Mouse (Mus musculus): ENCODE data around the gene Uck2. TPM values are rescaled to one million over a fixed set of nuclear protein-coding genes. Genes with fewer than 3 reads are reported as not detected.
A peak's percentile ranks its signal among the peaks of the same experiment; 100 is the strongest.

Uck2 gene
- 116 and 119 TPM in 2 replicates for polyA plus RNA-seq (2014; fragmentation: Nextera tagmentation; extraction: Ambion mirVana)

DNA sequence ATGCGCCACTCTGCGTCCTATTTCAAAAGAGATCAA, at the start of gene Uck2:
Gene Uck2 (minus strand): TSS at position 1 of the 36 bp plus-strand sequence.
- H3K27ac ChIP-seq (ENCODE audit: low read depth, low read length) = peak within 1 kb of the TSS; percentile 97
- H3K9ac ChIP-seq (ENCODE audit: low read length) = peak within 1 kb of the TSS; percentile 97
- H3K27me3 ChIP-seq (ENCODE audit: control insufficient read depth, insufficient read depth, low read length) = no peaks in the 10 kb centered on the region
- WGBS = 0% methylated on average over 2 of the region's 2 CpGs
- H3K36me3 ChIP-seq (ENCODE audit: control insufficient read depth, insufficient read depth, low read length) = no peaks in the 10 kb centered on the region
- peaks cover 19% of the 10 kb centered on the region for H3K4me1 ChIP-seq (ENCODE audit: control insufficient read depth, insufficient read depth, low read length)
- no peak for DNase-seq (ENCODE audit: low spot score)
- H3K4me3 ChIP-seq (ENCODE audit: low read depth, low read length) = peak within 1 kb of the TSS; percentile 89
- H3K4me2 ChIP-seq (ENCODE audit: low read depth) = peak within 1 kb of the TSS; percentile 58
- H3K9me3 ChIP-seq (ENCODE audit: control insufficient read depth, low read length) = no peaks in the 10 kb centered on the region
- ATAC-seq (ENCODE audit: insufficient read depth, low FRiP score, low TSS enrichment) = no peak

DNA sequence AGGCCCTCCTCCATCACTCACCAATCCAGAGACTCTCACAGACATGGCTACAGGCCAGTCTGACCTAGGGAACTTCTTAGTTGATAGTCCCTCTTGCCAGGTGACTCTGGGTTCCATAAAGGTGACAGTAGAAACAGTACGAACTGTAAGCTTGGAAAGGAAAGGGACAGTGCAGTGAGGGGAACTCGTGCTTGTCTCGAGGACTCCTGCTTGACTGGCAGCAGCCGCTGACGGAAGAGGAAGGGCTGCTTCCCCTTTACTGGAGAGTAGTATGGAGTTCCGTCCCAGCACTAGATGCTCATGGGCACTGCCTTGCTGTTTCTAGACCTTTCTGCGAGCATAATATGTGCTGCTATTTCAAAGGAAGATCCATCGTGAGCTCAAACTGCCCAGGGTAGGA, 46.0 kb upstream of the Uck2 start:
- peaks cover under 1% of the 10 kb centered on the region; the same call in 1 of the 2 replicates for H3K36me3 ChIP-seq (ENCODE audit: control insufficient read depth, insufficient read depth, low read length)

DNA sequence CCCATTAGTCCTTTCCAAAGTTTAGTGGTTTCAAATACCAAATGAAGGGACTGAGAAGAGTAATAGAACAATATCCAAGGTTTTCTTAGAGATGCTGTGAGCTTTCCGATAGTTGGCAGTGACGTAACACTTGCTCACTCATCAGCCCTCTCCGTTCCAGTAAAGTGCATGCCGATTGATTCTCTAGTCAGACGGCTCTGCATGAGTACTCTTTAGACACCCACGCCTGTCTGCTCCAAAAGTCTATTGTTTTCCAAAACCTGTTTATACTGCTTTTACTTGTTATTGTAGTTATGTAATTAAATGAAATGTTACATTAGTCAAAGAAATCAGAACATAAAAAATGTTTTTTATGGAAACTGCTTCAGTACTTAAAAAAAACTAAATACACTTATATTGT, 43.7 kb upstream of the Uck2 start:
- Histone ChIP-seq H3K9me3 (ENCODE audit: control insufficient read depth, low read length) (no peaks in the 10 kb centered on the region), H3K36me3 (ENCODE audit: control insufficient read depth, insufficient read depth, low read length) (peaks cover 3% of the 10 kb centered on the region; the same call in 1 of the 2 replicates), H3K4me1 (ENCODE audit: control insufficient read depth, insufficient read depth, low read length) (no peaks in the 10 kb centered on the region), H3K4me2 (ENCODE audit: low read depth) (no peak overlapping the region), H3K27me3 (ENCODE audit: control insufficient read depth, insufficient read depth, low read length) (no peaks in the 10 kb centered on the region), H3K27ac (ENCODE audit: low read depth, low read length) (no peak overlapping the region), H3K9ac (ENCODE audit: low read length) (no peak overlapping the region), H3K4me3 (ENCODE audit: low read depth, low read length) (no peak overlapping the region)
- DNase-seq (ENCODE audit: low spot score) (no peak), ATAC-seq (ENCODE audit: insufficient read depth, low FRiP score, low TSS enrichment) (no peak)
- WGBS = 94% methylated on average over 6 of the region's 6 CpGs

More for the DNA sequence above, 46.0 kb upstream of the Uck2 start:
- Histone ChIP-seq H3K27me3 (ENCODE audit: control insufficient read depth, insufficient read depth, low read length) (no peaks in the 10 kb centered on the region), H3K4me3 (ENCODE audit: low read depth, low read length) (no peak overlapping the region), H3K27ac (ENCODE audit: low read depth, low read length) (no peak overlapping the region), H3K9me3 (ENCODE audit: control insufficient read depth, low read length) (no peaks in the 10 kb centered on the region), H3K4me1 (ENCODE audit: control insufficient read depth, insufficient read depth, low read length) (no peaks in the 10 kb centered on the region), H3K9ac (ENCODE audit: low read length) (no peak overlapping the region), H3K4me2 (ENCODE audit: low read depth) (no peak overlapping the region)
- WGBS = 89% methylated on average over 8 of the region's 8 CpGs
- ATAC-seq (ENCODE audit: insufficient read depth, low FRiP score, low TSS enrichment) (no peak), DNase-seq (ENCODE audit: low spot score) (no peak)

DNA sequence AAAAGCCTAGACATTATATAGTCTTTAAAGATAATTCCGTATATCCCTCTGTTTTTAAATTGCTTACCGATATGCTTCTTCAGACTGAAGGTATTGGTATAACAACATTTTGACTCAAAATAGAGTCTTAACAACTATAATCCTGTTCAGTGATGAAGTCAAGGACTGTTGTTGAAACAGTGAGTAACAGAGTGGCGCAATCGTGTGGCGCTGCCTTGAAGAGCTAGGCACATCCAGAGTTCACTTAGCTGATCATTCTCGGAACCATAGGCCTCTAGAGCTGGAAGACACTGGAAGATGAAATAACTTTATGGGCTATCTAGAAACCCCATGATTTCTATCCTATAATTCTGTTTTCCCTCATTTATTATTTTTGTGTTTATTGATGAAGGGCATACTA, 36.6 kb upstream of the Uck2 start:
- Histone ChIP-seq H3K4me1 (ENCODE audit: control insufficient read depth, insufficient read depth, low read length) (no peaks in the 10 kb centered on the region), H3K9me3 (ENCODE audit: control insufficient read depth, low read length) (no peaks in the 10 kb centered on the region), H3K27ac (ENCODE audit: low read depth, low read length) (no peak overlapping the region), H3K27me3 (ENCODE audit: control insufficient read depth, insufficient read depth, low read length) (no peaks in the 10 kb centered on the region), H3K4me3 (ENCODE audit: low read depth, low read length) (no peak overlapping the region), H3K4me2 (ENCODE audit: low read depth) (no peak overlapping the region), H3K9ac (ENCODE audit: low read length) (no peak overlapping the region), H3K36me3 (ENCODE audit: control insufficient read depth, insufficient read depth, low read length) (peaks cover 6% of the 10 kb centered on the region)
- DNase-seq (ENCODE audit: low spot score) (no peak), ATAC-seq (ENCODE audit: insufficient read depth, low FRiP score, low TSS enrichment) (no peak)
- WGBS = 96% methylated on average over 6 of the region's 6 CpGs

DNA sequence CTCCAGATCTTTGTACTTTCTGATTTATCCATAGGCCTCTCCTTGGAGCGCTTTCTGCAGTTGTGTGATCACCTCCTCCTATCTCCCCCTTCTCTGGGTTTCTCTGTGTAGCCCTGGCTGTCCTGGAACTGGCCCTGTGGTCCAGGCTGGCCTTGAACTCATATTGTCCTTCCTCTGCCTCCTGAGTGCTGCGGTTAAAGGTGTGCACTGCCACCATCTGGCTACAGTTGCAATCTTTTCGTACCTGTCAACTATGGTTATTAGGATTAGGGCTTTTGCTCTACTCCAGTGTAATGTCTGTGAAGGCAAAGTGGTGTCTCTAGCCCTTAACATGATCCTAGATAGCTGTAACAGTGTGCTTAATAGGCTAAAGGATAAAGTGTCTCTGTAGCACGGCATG, 28.1 kb upstream of the Uck2 start:
- 92% methylated on average over 4 of the region's 4 CpGs for WGBS
- no peak for ATAC-seq (ENCODE audit: insufficient read depth, low FRiP score, low TSS enrichment)
- DNase-seq (ENCODE audit: low spot score) = no peak
- Histone ChIP-seq H3K27ac (ENCODE audit: low read depth, low read length) (no peak overlapping the region), H3K9me3 (ENCODE audit: control insufficient read depth, low read length) (no peaks in the 10 kb centered on the region), H3K36me3 (ENCODE audit: control insufficient read depth, insufficient read depth, low read length) (no peaks in the 10 kb centered on the region), H3K4me1 (ENCODE audit: control insufficient read depth, insufficient read depth, low read length) (no peaks in the 10 kb centered on the region), H3K4me2 (ENCODE audit: low read depth) (no peak overlapping the region), H3K27me3 (ENCODE audit: control insufficient read depth, insufficient read depth, low read length) (no peaks in the 10 kb centered on the region), H3K4me3 (ENCODE audit: low read depth, low read length) (no peak overlapping the region), H3K9ac (ENCODE audit: low read length) (no peak overlapping the region)

DNA sequence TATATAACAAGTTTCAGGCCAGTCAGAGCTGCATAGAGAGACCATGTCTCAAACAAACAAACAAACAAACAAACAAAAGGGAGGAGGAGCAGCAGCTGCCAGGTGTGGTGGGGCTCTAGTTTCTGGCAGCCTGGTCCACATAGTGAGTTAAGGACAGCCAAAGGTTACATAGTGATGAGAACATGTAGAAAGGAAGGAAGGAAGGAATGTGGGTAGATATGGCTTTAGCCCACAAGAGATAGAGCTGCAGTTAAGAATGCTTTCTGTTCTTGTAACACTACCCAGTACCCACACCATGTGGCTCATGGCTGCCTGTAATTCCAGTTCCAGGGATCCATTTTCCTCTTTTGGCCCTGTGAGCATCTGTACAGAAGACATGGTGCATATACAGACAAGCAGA, 27.2 kb upstream of the Uck2 start:
- Histone ChIP-seq H3K4me1 (ENCODE audit: control insufficient read depth, insufficient read depth, low read length) (no peaks in the 10 kb centered on the region), H3K4me2 (ENCODE audit: low read depth) (no peak overlapping the region), H3K9ac (ENCODE audit: low read length) (no peak overlapping the region), H3K4me3 (ENCODE audit: low read depth, low read length) (no peak overlapping the region), H3K27ac (ENCODE audit: low read depth, low read length) (no peak overlapping the region), H3K27me3 (ENCODE audit: control insufficient read depth, insufficient read depth, low read length) (no peaks in the 10 kb centered on the region), H3K36me3 (ENCODE audit: control insufficient read depth, insufficient read depth, low read length) (no peaks in the 10 kb centered on the region), H3K9me3 (ENCODE audit: control insufficient read depth, low read length) (no peaks in the 10 kb centered on the region)
- no peak for ATAC-seq (ENCODE audit: insufficient read depth, low FRiP score, low TSS enrichment)
- DNase-seq (ENCODE audit: low spot score) = no peak

DNA sequence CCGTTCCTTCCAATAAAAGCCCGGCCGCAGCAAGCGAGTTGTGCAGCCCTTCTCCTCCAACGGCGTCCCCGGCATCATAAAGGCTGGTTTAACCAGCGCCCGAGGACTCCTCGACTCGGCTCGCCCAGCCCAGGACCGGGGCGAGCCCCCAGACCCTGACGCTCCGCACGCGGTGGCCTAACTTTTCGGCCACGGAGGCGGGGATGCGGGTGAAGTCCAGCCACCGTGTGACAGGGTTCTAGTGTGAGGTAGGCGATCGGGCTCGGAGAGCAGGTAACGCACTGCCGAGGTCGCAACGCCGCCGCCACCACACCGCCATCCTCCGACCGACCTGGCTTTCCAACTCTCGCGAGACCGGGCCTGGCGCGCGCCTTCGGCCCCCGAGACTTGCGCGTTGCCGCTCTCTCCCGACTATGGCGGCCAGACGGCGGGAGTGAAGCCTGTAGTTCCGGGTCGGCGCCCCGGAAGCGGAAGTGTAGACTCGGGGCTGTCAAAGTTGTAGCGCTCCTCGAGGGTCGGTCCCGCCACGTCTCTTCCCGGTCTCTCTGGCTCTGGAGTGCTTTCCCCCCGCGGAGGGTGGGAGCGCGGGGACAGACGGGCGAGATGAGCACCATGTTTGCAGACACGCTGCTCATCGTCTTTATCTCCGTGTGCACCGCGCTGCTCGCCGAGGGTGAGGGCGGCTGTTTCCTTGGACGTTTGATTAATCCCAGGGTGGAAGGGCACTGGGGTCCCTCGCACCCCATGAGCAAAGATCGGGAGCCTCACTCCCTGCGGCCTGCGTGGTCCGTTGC, 23.3 kb upstream of the Uck2 start, which contains the start of gene Tmco1:
Gene Tmco1 (plus strand): TSS at position 118 of the 794 bp plus-strand sequence.
- no peaks in the 10 kb centered on the region for H3K4me1 ChIP-seq (ENCODE audit: control insufficient read depth, insufficient read depth, low read length)
- H3K27me3 ChIP-seq (ENCODE audit: control insufficient read depth, insufficient read depth, low read length) = no peaks in the 10 kb centered on the region
- H3K4me2 ChIP-seq (ENCODE audit: low read depth) = peak within 1 kb of the TSS; percentile 71
- H3K4me3 ChIP-seq (ENCODE audit: low read depth, low read length) = peak within 1 kb of the TSS; percentile 76
- under 1% methylated on average over 82 of the region's 82 CpGs for WGBS
- DNase-seq (ENCODE audit: low spot score) (peak; percentile 98), ATAC-seq (ENCODE audit: insufficient read depth, low FRiP score, low TSS enrichment) (peak; percentile 98)
- peak within 1 kb of the TSS; percentile 87 for H3K27ac ChIP-seq (ENCODE audit: low read depth, low read length)
- H3K9me3 ChIP-seq (ENCODE audit: control insufficient read depth, low read length) = no peaks in the 10 kb centered on the region
- no peaks in the 10 kb centered on the region for H3K36me3 ChIP-seq (ENCODE audit: control insufficient read depth, insufficient read depth, low read length)
- H3K9ac ChIP-seq (ENCODE audit: low read length) = peak within 1 kb of the TSS; percentile 97

DNA sequence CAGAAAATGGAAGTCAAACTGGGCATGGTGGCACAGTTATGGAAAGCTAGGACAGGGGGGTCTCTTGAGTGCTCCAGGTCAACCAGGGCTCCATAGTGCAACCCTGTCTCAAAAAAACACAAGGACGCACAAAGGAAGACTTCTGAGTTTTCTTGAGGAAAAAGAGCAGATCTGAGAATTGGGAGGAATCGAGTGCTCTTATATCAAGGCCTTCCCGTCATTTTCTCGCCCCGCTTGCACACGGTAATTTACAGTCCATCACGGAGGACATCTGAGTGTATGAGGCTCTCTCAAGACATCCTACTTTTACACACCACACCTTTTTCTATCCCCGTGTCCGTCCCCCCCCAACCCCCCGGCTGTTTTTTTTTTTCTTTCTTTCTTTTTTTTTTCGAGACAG, 22.6 kb upstream of the Uck2 start:
- ATAC-seq (ENCODE audit: insufficient read depth, low FRiP score, low TSS enrichment) (no peak), DNase-seq (ENCODE audit: low spot score) (no peak)
- H3K27me3 ChIP-seq (ENCODE audit: control insufficient read depth, insufficient read depth, low read length) = no peaks in the 10 kb centered on the region
- H3K4me1 ChIP-seq (ENCODE audit: control insufficient read depth, insufficient read depth, low read length) = no peaks in the 10 kb centered on the region
- no peaks in the 10 kb centered on the region for H3K9me3 ChIP-seq (ENCODE audit: control insufficient read depth, low read length)
- peak overlapping the region; percentile 97 for H3K9ac ChIP-seq (ENCODE audit: low read length)
- peak overlapping the region; percentile 76 for H3K4me3 ChIP-seq (ENCODE audit: low read depth, low read length)
- H3K36me3 ChIP-seq (ENCODE audit: control insufficient read depth, insufficient read depth, low read length) = no peaks in the 10 kb centered on the region
- H3K4me2 ChIP-seq (ENCODE audit: low read depth) = peak overlapping the region; percentile 71
- no peak overlapping the region for H3K27ac ChIP-seq (ENCODE audit: low read depth, low read length)
- 57% methylated on average over 11 of the region's 11 CpGs for WGBS

DNA sequence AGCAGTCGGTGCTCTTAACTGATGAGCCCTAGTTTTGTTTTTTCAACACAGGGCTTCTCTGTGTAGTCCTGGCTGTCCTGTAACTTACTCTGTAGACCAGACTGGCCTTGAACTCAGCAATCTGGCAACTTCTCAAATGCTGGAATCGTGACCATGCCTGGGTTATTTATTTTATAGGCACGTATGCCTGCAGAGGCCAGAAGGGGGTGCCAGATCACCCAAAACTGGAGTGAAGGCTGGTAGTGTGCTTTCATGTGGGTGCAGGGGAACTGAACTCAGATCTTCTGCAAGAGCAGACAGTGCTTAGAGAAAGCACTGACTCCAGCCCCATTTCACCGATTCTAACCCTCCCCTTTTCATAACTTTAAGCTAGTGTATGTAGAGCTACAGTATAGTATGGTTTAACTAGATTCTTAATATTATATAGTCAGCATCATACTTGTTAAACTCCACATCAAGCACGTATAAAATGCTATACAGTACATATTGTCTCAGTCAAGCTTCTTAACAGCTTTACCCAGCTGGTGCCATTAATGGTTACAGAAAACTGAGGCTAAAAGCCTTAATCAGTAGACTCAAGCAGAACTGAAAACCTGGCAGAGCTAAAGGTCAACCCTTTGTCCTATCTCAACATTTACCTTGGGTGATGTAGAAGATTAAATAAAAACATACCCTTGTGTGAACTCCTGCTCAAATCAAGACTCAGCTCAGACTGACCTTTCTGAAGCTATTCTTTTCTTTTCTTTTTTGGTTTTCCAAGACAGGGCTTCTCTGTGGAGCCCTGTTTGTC, 21.5 kb upstream of the Uck2 start:
- no peak for ATAC-seq (ENCODE audit: insufficient read depth, low FRiP score, low TSS enrichment)
- Histone ChIP-seq H3K27me3 (ENCODE audit: control insufficient read depth, insufficient read depth, low read length) (no peaks in the 10 kb centered on the region), H3K9ac (ENCODE audit: low read length) (no peak overlapping the region), H3K4me3 (ENCODE audit: low read depth, low read length) (no peak overlapping the region), H3K27ac (ENCODE audit: low read depth, low read length) (no peak overlapping the region), H3K4me1 (ENCODE audit: control insufficient read depth, insufficient read depth, low read length) (no peaks in the 10 kb centered on the region), H3K9me3 (ENCODE audit: control insufficient read depth, low read length) (no peaks in the 10 kb centered on the region), H3K4me2 (ENCODE audit: low read depth) (no peak overlapping the region), H3K36me3 (ENCODE audit: control insufficient read depth, insufficient read depth, low read length) (no peaks in the 10 kb centered on the region)
- peak; percentile 28 for DNase-seq (ENCODE audit: low spot score)
- WGBS = 73% methylated on average over 5 of the region's 5 CpGs
